Mouse (Mus musculus) embryo, embryonic 11.5 days (tissue): ENCODE data around the gene Mrtfa.

Experiments
- DNase-seq: peaks from one replicate; pipeline ENCODE4 v3.0.0-alpha.2; 2012; ENCODE audit warnings: low read depth, low spot score

The Mrtfa gene

GRCm38 (mm10) chr15:81156453-81156852 is 34.1 kb downstream of the Mrtfa start:
- DNase-seq, result no peak

- no peak for DNase-seq
These were observed 34.7 kb downstream of the Mrtfa start for GRCm38 (mm10) chr15:81155845-81156244.

- DNase-seq, result no peak
These were observed 35.5 kb downstream of the Mrtfa start for GRCm38 (mm10) chr15:81154846-81155624.

- DNase-seq, result no peak
These were observed 48.5 kb downstream of the Mrtfa start for GRCm38 (mm10) chr15:81141956-81142576.

GRCm38 (mm10) chr15:81140004-81140403 is 50.6 kb downstream of the Mrtfa start:
- DNase-seq, result no peak

- no peak for DNase-seq
These were observed 53.3 kb downstream of the Mrtfa start for GRCm38 (mm10) chr15:81137298-81137697.

GRCm38 (mm10) chr15:81133781-81134180 is 56.8 kb downstream of the Mrtfa start:
- DNase-seq, result no peak

- DNase-seq, result no peak
These were observed 59.4 kb downstream of the Mrtfa start for GRCm38 (mm10) chr15:81131152-81131551.

- DNase-seq, result no peak
These were observed 60.6 kb downstream of the Mrtfa start for GRCm38 (mm10) chr15:81129970-81130369.

- no peak for DNase-seq
These were observed 62.3 kb downstream of the Mrtfa start for GRCm38 (mm10) chr15:81128155-81128838.

GRCm38 (mm10) chr15:81124282-81124681 is 66.3 kb downstream of the Mrtfa start:
- no peak for DNase-seq

GRCm38 (mm10) chr15:81123122-81123521 is 67.4 kb downstream of the Mrtfa start:
- DNase-seq, result no peak

- no peak for DNase-seq
These were observed 68.0 kb downstream of the Mrtfa start for GRCm38 (mm10) chr15:81122535-81122934.

- DNase-seq, result no peak
These were observed 68.5 kb downstream of the Mrtfa start for GRCm38 (mm10) chr15:81122078-81122477.

- no peak for DNase-seq
These were observed 69.6 kb downstream of the Mrtfa start for GRCm38 (mm10) chr15:81120946-81121345.

GRCm38 (mm10) chr15:81120140-81120539 is 70.4 kb downstream of the Mrtfa start:
- DNase-seq, result no peak

GRCm38 (mm10) chr15:81118226-81118625 is 72.3 kb downstream of the Mrtfa start:
- DNase-seq, result no peak

- DNase-seq, result no peak
These were observed 78.0 kb downstream of the Mrtfa start for GRCm38 (mm10) chr15:81112589-81112988.

GRCm38 (mm10) chr15:81110315-81110714 is 80.2 kb downstream of the Mrtfa start:
- no peak for DNase-seq

GRCm38 (mm10) chr15:81105962-81106361 is 84.6 kb downstream of the Mrtfa start:
- DNase-seq, result no peak

GRCm38 (mm10) chr15:81104585-81105259 is 85.8 kb downstream of the Mrtfa start:
- DNase-seq, result no peak

- DNase-seq, result no peak
These were observed 87.1 kb downstream of the Mrtfa start for GRCm38 (mm10) chr15:81103500-81103899.
